Mouse (Mus musculus): ENCODE results near the gene V1ra8. TPM values are rescaled to one million over a fixed set of nuclear protein-coding genes. Genes with fewer than 3 reads are reported as not detected.

V1ra8 gene
- not detected in 2 replicates for polyA plus RNA-seq (2012; ENCODE audit: low replicate concordance)

DNA sequence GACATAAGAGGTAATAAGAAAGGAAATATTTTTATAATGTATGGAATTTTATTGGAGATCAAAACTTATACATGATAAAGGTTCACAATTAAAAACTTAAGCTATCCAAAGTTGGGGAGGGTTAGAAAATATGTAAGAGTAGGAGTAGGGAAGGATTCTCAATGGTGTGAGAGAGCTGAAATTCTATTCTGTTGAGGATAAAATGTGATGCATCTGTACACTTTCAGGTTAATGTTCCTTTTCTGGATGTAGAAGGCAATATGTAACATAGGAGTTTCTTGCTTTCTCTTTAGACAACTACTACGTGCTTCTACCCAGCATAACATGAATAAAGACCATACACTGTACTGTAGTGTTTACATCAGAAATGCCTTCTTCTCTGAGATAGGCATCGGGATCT, at the start of gene V1ra8:
Gene V1ra8 (plus strand): TSS at position 301 of the 400 bp plus-strand sequence.

DNA sequence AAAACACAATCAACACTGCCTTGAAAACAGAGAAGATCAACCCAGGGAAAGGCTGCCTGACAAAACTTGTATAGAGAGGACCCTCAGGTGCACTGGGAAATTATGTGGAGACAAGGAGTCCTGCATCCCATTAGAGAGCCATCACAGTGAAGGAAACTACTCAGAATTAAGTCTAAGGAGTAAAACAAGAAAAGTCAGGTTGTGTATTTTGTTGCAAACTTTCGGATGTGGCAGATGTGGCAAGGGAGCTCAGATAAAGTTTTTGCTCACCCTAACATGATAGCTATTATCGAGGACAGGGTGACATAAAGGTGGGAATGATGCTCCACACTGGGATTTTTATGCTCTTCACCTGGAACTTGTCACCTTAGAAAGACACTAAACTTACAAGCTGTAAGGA, 28.1 kb upstream of the V1ra8 start, which contains the start of gene Vmn1r52:
Gene Vmn1r52 (plus strand): TSS at position 301 of the 400 bp plus-strand sequence.

DNA sequence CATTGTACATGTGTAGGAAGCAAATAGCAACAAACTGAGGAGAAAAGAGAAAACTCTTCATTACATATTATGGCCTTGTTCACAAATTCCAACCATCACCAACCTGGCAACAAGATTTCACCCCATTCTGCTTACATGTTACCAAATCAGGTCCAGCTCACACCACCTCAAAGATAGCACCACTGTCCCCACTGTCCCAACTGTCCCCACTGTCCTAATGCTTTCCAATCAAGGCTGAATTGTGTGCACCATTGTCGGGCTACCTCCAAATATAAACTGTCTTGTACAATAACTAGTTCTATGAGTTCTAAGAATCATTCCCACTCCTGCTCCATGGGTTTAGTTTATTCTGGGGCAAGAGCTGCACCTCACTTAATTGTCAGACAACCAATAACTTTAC, 21.7 kb downstream of the V1ra8 start, which contains the start of gene Vmn1r53:
Gene Vmn1r53 (minus strand): TSS at position 101 of the 400 bp plus-strand sequence.

DNA sequence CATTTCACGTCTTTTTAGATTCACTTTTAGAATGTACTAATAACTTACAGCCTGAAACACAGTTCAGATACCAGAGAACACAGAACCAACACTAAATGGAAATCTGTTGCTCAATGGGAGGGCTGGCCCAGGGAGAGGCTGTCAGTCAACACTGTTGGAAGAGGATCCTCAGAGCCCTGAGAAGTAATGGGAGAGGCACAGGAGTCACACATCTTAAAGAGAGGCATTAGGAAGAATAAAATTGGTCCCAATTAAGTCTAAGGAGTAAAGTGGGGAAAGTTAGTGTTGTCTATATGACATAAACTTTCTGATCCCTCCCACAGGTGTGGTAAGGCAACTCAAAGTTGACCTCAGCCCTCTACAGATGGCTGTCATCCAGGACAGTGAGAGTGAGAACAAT, 43.4 kb downstream of the V1ra8 start, which contains the start of gene Vmn1r54:
Gene Vmn1r54 (plus strand): TSS at position 301 of the 400 bp plus-strand sequence.

Other genes with a start within 250 kb of the V1ra8 start
- gene Vmn1r46, start 233.5 kb upstream of the V1ra8 start, polyA plus RNA-seq (2012; ENCODE audit: low replicate concordance), result not detected in 2 replicates
- gene Vmn1r47, start 186.6 kb upstream of the V1ra8 start, polyA plus RNA-seq (2012; ENCODE audit: low replicate concordance), result not detected in 2 replicates
- gene Vmn1r48, start 166.0 kb upstream of the V1ra8 start, polyA plus RNA-seq (2012; ENCODE audit: low replicate concordance), result not detected in 2 replicates
- gene Vmn1r49, start 124.3 kb upstream of the V1ra8 start, polyA plus RNA-seq (2012; ENCODE audit: low replicate concordance), result not detected in 2 replicates
- not detected in 2 replicates for gene Vmn1r50, start 101.4 kb upstream of the V1ra8 start, polyA plus RNA-seq (2012; ENCODE audit: low replicate concordance)
- not detected in 2 replicates for gene Vmn1r51, start 80.2 kb upstream of the V1ra8 start, polyA plus RNA-seq (2012; ENCODE audit: low replicate concordance)
- gene Vmn1r52, start 28.0 kb upstream of the V1ra8 start, polyA plus RNA-seq (2012; ENCODE audit: low replicate concordance), result not detected in 2 replicates
- gene Vmn1r53, start 21.6 kb downstream of the V1ra8 start, polyA plus RNA-seq (2012; ENCODE audit: low replicate concordance), result not detected in 2 replicates
- gene Vmn1r54, start 43.5 kb downstream of the V1ra8 start, polyA plus RNA-seq (2012; ENCODE audit: low replicate concordance), result not detected in 2 replicates
- not detected in 2 replicates for gene BC048671, start 98.4 kb downstream of the V1ra8 start, polyA plus RNA-seq (2012; ENCODE audit: low replicate concordance)
- gene Chst13, start 122.4 kb downstream of the V1ra8 start, polyA plus RNA-seq (2012; ENCODE audit: low replicate concordance), result 0.52 and 1.9 TPM in 2 replicates
- not detected in 2 replicates for gene Uroc1, start 130.5 kb downstream of the V1ra8 start, polyA plus RNA-seq (2012; ENCODE audit: low replicate concordance)
- gene Zxdc, start 166.7 kb downstream of the V1ra8 start, polyA plus RNA-seq (2012; ENCODE audit: low replicate concordance), result 26.9 and 48.6 TPM in 2 replicates
- gene Cfap100, start 226.0 kb downstream of the V1ra8 start, polyA plus RNA-seq (2012; ENCODE audit: low replicate concordance), result not detected in 2 replicates